Mouse (Mus musculus): ENCODE results near the gene Gm13697.
"Not testable (repeated sequence)": the region's sequence is repeated elsewhere in the genome, so short reads cannot be mapped to it uniquely, and the experiment has no call there.

DNA sequence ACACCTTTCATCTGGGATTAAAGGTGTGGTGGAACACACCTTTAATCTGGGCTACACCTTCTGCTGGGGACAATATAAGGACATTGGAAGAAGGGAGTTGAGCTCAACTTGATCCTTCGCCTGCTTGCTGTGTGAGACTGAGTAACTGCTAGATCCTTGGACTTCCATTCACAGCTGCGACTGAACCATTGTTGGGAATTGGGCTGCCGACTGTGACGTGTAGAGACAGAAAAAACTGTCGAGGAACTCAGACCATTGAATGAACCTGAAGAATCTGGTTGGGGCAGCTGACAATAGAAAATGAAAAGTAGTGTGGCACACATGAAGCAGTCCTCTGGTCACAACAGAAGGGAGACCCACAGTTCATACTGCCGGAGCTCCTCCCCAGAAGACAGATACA, 5.7 kb downstream of the Gm13697 start, which contains the start of gene Gm13691:
- TF ChIP-seq CTCF, EP300 (IDR thresholded peaks at IDR 0.05; ENCODE audit: low read depth): not testable (repeated sequence)
